Mouse (Mus musculus): ENCODE results near the gene Gpbar1. TPM values are rescaled to one million over a fixed set of nuclear protein-coding genes. Genes with fewer than 3 reads are reported as not detected.

Gpbar1 gene
- polyA plus RNA-seq (2015; fragmentation: Nextera tagmentation; extraction: Ambion mirVana), result not detected in 2 replicates

- 92% methylated on average over 10 of the region's 10 CpGs for WGBS
- ATAC-seq (ENCODE audit: low FRiP score, low read depth), result no peak
- H3K27me3 ChIP-seq, result no peaks in the 10 kb centered on the region
Observed at GRCm38 (mm10) chr1:74278538-74278937, at the start of gene Gpbar1. TSS of gene Gpbar1 (plus strand) at chr1:74278550.

GRCm38 (mm10) chr1:74229942-74230341, 48.4 kb upstream of the Gpbar1 start:
- Histone ChIP-seq H3K9me3 (no peaks in the 10 kb centered on the region), H3K27me3 (no peaks in the 10 kb centered on the region), H3K4me1 (replicated peaks) (no peaks in the 10 kb centered on the region), H3K4me2 (no peak overlapping the region), H3K27ac (replicated peaks) (no peak overlapping the region), H3K4me3 (no peak overlapping the region), H3K9ac (no peak overlapping the region), H3K36me3 (no peaks in the 10 kb centered on the region)
- no peak for ATAC-seq (ENCODE audit: low FRiP score, low read depth)
- WGBS, result 76% methylated on average over 2 of the region's 2 CpGs

More at GRCm38 (mm10) chr1:74278538-74278937, at the start of gene Gpbar1:
- H3K4me3 ChIP-seq, result no peak within 1 kb of the TSS
- H3K9me3 ChIP-seq, result no peaks in the 10 kb centered on the region
- H3K36me3 ChIP-seq, result peaks cover 30% of the 10 kb centered on the region
- H3K4me1 ChIP-seq (replicated peaks), result peaks cover 18% of the 10 kb centered on the region
- no peak within 1 kb of the TSS for H3K27ac ChIP-seq (replicated peaks)
- no peak within 1 kb of the TSS for H3K4me2 ChIP-seq
- H3K9ac ChIP-seq, result no peak within 1 kb of the TSS

GRCm38 (mm10) chr1:74230992-74231391, 47.4 kb upstream of the Gpbar1 start:
- no peak overlapping the region for H3K4me2 ChIP-seq
- H3K27me3 ChIP-seq, result no peaks in the 10 kb centered on the region
- H3K4me1 ChIP-seq (replicated peaks), result no peaks in the 10 kb centered on the region
- H3K27ac ChIP-seq (replicated peaks), result no peak overlapping the region
- H3K36me3 ChIP-seq, result no peaks in the 10 kb centered on the region
- no peak overlapping the region for H3K9ac ChIP-seq
- no peak overlapping the region for H3K4me3 ChIP-seq
- H3K9me3 ChIP-seq, result no peaks in the 10 kb centered on the region
- no peak for ATAC-seq (ENCODE audit: low FRiP score, low read depth)
- no CpG with 5 or more reads among the region's 1 CpGs for WGBS

GRCm38 (mm10) chr1:74235938-74236589, 42.3 kb upstream of the Gpbar1 start, which contains the start of gene Arpc2:
TSS of gene Arpc2 (plus strand) at chr1:74236084.
- WGBS, result 2% methylated on average over 43 of the region's 55 CpGs
- H3K4me2 ChIP-seq, result peak within 1 kb of the TSS; percentile 74
- no peaks in the 10 kb centered on the region for H3K36me3 ChIP-seq
- H3K4me3 ChIP-seq, result peak within 1 kb of the TSS; percentile 98
- H3K27ac ChIP-seq (replicated peaks), result peak within 1 kb of the TSS; percentile 93
- no peaks in the 10 kb centered on the region for H3K9me3 ChIP-seq
- H3K9ac ChIP-seq, result peak within 1 kb of the TSS; percentile 99
- peak; percentile 94 for ATAC-seq (ENCODE audit: low FRiP score, low read depth)
- H3K27me3 ChIP-seq, result no peaks in the 10 kb centered on the region
- H3K4me1 ChIP-seq (replicated peaks), result peaks cover 39% of the 10 kb centered on the region

GRCm38 (mm10) chr1:74236590-74237317, 41.6 kb upstream of the Gpbar1 start:
- no peaks in the 10 kb centered on the region for H3K27me3 ChIP-seq
- no peaks in the 10 kb centered on the region for H3K9me3 ChIP-seq
- peaks cover 40% of the 10 kb centered on the region for H3K4me1 ChIP-seq (replicated peaks)
- peak overlapping the region; percentile 93 for H3K27ac ChIP-seq (replicated peaks)
- peak overlapping the region; percentile 99 for H3K9ac ChIP-seq
- H3K4me3 ChIP-seq, result peak overlapping the region; percentile 98
- peak; percentile 82 for ATAC-seq (ENCODE audit: low FRiP score, low read depth)
- H3K36me3 ChIP-seq, result no peaks in the 10 kb centered on the region
- H3K4me2 ChIP-seq, result peak overlapping the region; percentile 74
- under 1% methylated on average over 41 of the region's 57 CpGs for WGBS

GRCm38 (mm10) chr1:74237671-74238070, 40.7 kb upstream of the Gpbar1 start:
- Histone ChIP-seq H3K9me3 (no peaks in the 10 kb centered on the region), H3K36me3 (no peaks in the 10 kb centered on the region), H3K4me1 (replicated peaks) (peaks cover 40% of the 10 kb centered on the region), H3K27me3 (no peaks in the 10 kb centered on the region), H3K4me3 (peak overlapping the region; percentile 98), H3K27ac (replicated peaks) (no peak overlapping the region; the same call in 1 of the 2 replicates), H3K4me2 (peak overlapping the region; percentile 74), H3K9ac (peak overlapping the region; percentile 99)
- no peak for ATAC-seq (ENCODE audit: low FRiP score, low read depth)
- 46% methylated on average over 5 of the region's 5 CpGs for WGBS

GRCm38 (mm10) chr1:74238136-74238535, 40.2 kb upstream of the Gpbar1 start:
- WGBS, result 67% methylated on average over 1 of the region's 1 CpGs
- Histone ChIP-seq H3K27me3 (no peaks in the 10 kb centered on the region), H3K36me3 (no peaks in the 10 kb centered on the region), H3K27ac (replicated peaks) (no peak overlapping the region), H3K4me2 (peak overlapping the region; percentile 74), H3K4me3 (peak overlapping the region; percentile 98), H3K9ac (peak overlapping the region; percentile 99; the same call in 1 of the 2 replicates), H3K9me3 (no peaks in the 10 kb centered on the region), H3K4me1 (replicated peaks) (peaks cover 40% of the 10 kb centered on the region)
- no peak for ATAC-seq (ENCODE audit: low FRiP score, low read depth)

GRCm38 (mm10) chr1:74239162-74239561, 39.2 kb upstream of the Gpbar1 start:
- Histone ChIP-seq H3K36me3 (no peaks in the 10 kb centered on the region), H3K9me3 (no peaks in the 10 kb centered on the region), H3K27me3 (no peaks in the 10 kb centered on the region), H3K9ac (no peak overlapping the region), H3K4me3 (no peak overlapping the region), H3K4me1 (replicated peaks) (peaks cover 40% of the 10 kb centered on the region), H3K27ac (replicated peaks) (no peak overlapping the region), H3K4me2 (peak overlapping the region; percentile 74)
- no peak for ATAC-seq (ENCODE audit: low FRiP score, low read depth)
- WGBS, result 69% methylated on average over 7 of the region's 7 CpGs

- H3K9ac ChIP-seq, result 0 out of 2 replicates have a peak overlapping the region, but pooled peaks have one; percentile 4
Observed at GRCm38 (mm10) chr1:74239618-74240017, 38.7 kb upstream of the Gpbar1 start.

GRCm38 (mm10) chr1:74240311-74240710, 38.0 kb upstream of the Gpbar1 start:
- no peaks in the 10 kb centered on the region for H3K27me3 ChIP-seq
- no peak for ATAC-seq (ENCODE audit: low FRiP score, low read depth)
- 0 out of 2 replicates have a peak overlapping the region, but pooled peaks have one; percentile 9 for H3K4me2 ChIP-seq

More at GRCm38 (mm10) chr1:74239618-74240017, 38.7 kb upstream of the Gpbar1 start:
- H3K9me3 ChIP-seq, result no peaks in the 10 kb centered on the region
- H3K27me3 ChIP-seq, result no peaks in the 10 kb centered on the region
- ATAC-seq (ENCODE audit: low FRiP score, low read depth), result no peak
- H3K4me1 ChIP-seq (replicated peaks), result peaks cover 40% of the 10 kb centered on the region
- no peak overlapping the region for H3K4me3 ChIP-seq
- 64% methylated on average over 11 of the region's 11 CpGs for WGBS
- H3K4me2 ChIP-seq, result peak overlapping the region; percentile 74
- no peaks in the 10 kb centered on the region for H3K36me3 ChIP-seq
- no peak overlapping the region for H3K27ac ChIP-seq (replicated peaks)

GRCm38 (mm10) chr1:74240832-74241231, 37.5 kb upstream of the Gpbar1 start:
- Histone ChIP-seq H3K4me1 (replicated peaks) (peaks cover 40% of the 10 kb centered on the region), H3K36me3 (no peaks in the 10 kb centered on the region), H3K9me3 (no peaks in the 10 kb centered on the region), H3K9ac (no peak overlapping the region), H3K4me2 (no peak overlapping the region), H3K27ac (replicated peaks) (0 out of 2 replicates have a peak overlapping the region, but pooled peaks have one; percentile 3), H3K4me3 (no peak overlapping the region), H3K27me3 (no peaks in the 10 kb centered on the region)
- no peak for ATAC-seq (ENCODE audit: low FRiP score, low read depth)
- WGBS, result 82% methylated on average over 4 of the region's 4 CpGs

More at GRCm38 (mm10) chr1:74240311-74240710, 38.0 kb upstream of the Gpbar1 start:
- Histone ChIP-seq H3K9ac (no peak overlapping the region), H3K4me3 (no peak overlapping the region), H3K36me3 (no peaks in the 10 kb centered on the region), H3K27ac (replicated peaks) (0 out of 2 replicates have a peak overlapping the region, but pooled peaks have one; percentile 3), H3K4me1 (replicated peaks) (peaks cover 40% of the 10 kb centered on the region), H3K9me3 (no peaks in the 10 kb centered on the region)
- 65% methylated on average over 6 of the region's 6 CpGs for WGBS

GRCm38 (mm10) chr1:74245525-74245924, 32.8 kb upstream of the Gpbar1 start:
- Histone ChIP-seq H3K4me2 (no peak overlapping the region), H3K4me3 (no peak overlapping the region), H3K4me1 (replicated peaks) (peaks cover 7% of the 10 kb centered on the region), H3K36me3 (peaks cover 20% of the 10 kb centered on the region), H3K9ac (no peak overlapping the region), H3K9me3 (no peaks in the 10 kb centered on the region), H3K27ac (replicated peaks) (no peak overlapping the region), H3K27me3 (no peaks in the 10 kb centered on the region)
- ATAC-seq (ENCODE audit: low FRiP score, low read depth), result no peak
- WGBS, result 87% methylated on average over 2 of the region's 2 CpGs

Data from hindbrain, embryonic 15.5 days (tissue).